Mouse (Mus musculus) kidney, embryonic 16.5 days (tissue): ENCODE measurements at regions not wholly inside any gene's neighbourhood (a gene's known extent, or its start where the extent isn't known, plus 50 kb on each side); places are given as distances from the start of the nearest gene placed in this dataset.

ENCODE experiments used
- ATAC-seq: fragments of 200-750 bp; cut with Nextera tagmentation; 2 replicates; pipeline ENCODE4 v1.8.0; 2017; ENCODE audit warnings: moderate TSS enrichment; ENCODE audit not compliant: low FRiP score, low TSS enrichment
- H3K27ac ChIP-seq: fragments of 300-500 bp; sonication (generic); 2 replicates; pipeline ENCODE4 v1.5.1; 2014; ENCODE audit warnings: low read length
- H3K27me3 ChIP-seq: fragments of 300-500 bp; sonication (generic); 2 replicates; pipeline ENCODE4 v1.6.1; 2014; ENCODE audit warnings: low read length, control low read depth, mixed read lengths; ENCODE audit not compliant: insufficient read depth
- H3K36me3 ChIP-seq: fragments of 300-500 bp; sonication (generic); 2 replicates; pipeline ENCODE4 v1.6.1; 2014; ENCODE audit warnings: low read length, control low read depth, mixed read lengths; ENCODE audit not compliant: insufficient read depth
- H3K4me1 ChIP-seq: fragments of 300-500 bp; sonication (generic); 2 replicates; pipeline ENCODE4 v1.6.1; 2014; ENCODE audit warnings: low read length, control low read depth, mixed read lengths; ENCODE audit not compliant: insufficient read depth
- H3K4me2 ChIP-seq: fragments of 300-500 bp; sonication (generic); replicated peaks from 2 replicates; pipeline ENCODE4 v1.6.1; 2014; ENCODE audit warnings: low read depth, low read length
- H3K4me3 ChIP-seq: fragments of 300-500 bp; sonication (generic); 2 replicates; pipeline ENCODE4 v1.5.1; 2014; ENCODE audit warnings: mild to moderate bottlenecking, low read length
- H3K9ac ChIP-seq: fragments of 300-500 bp; sonication (generic); replicated peaks from 2 replicates; pipeline ENCODE4 v1.6.1; 2014; ENCODE audit warnings: low read length
- H3K9me3 ChIP-seq: fragments of 300-500 bp; sonication (generic); 2 replicates; pipeline ENCODE4 v1.6.1; 2016; ENCODE audit warnings: low read length, control low read depth
- WGBS: fragments of 180-500 bp; shearing (Covaris S2); extraction: QIAGEN DNeasy Blood & Tissue Kit; methylation state at CpG from one replicate; pipeline ENCODE4 v1.1.7; 2014; 5-methylcytosine and 5-hydroxymethylcytosine counted together

DNA sequence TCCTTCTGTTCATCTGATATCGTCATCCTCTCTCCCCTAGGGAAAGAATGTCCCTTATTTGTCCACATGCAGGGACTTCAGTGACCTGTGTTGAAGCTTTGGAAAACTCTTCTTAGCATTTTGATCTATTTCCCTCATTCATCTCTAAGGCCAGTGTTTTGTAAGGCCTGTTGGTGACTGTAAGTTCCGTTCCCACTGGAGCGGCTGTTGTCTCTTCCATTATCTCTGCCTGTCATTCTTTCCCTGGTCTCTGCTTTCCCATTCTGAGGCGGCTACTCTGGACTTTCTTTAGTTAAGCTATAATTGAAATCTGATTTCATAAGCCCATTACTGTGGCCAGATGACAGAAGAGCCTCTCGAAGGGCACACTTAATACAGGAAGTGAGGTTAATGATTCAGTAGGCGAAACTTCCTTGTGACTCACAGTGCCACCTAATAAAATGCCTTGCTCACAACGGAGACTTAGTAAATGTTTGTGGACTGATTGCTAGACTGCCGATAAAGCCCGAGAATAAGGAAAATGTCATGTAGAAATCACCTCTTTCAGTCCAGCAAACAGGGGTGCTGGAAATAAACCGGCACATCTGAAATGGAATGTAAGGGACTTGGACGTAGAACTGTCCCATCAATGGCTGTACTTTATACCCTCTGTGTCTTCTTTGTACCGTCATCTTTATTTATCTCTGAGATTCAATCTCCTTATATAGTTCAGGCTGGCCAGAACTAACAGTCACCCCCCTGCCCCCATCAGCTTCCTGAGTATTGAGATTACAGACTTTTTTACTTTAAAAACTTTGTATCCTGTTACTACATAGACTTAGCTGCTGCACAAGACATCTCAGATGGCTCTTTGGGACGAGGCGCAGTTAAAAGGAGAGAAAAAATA lies 250.1 kb downstream of the Klf5 start:
- Histone ChIP-seq H3K27ac (0 out of 2 replicates have a peak overlapping the region, but pooled peaks have one; percentile 41), H3K9me3 (no peaks in the 10 kb centered on the region)
- peak; percentile 54; the same call in 1 of the 2 replicates for ATAC-seq

DNA sequence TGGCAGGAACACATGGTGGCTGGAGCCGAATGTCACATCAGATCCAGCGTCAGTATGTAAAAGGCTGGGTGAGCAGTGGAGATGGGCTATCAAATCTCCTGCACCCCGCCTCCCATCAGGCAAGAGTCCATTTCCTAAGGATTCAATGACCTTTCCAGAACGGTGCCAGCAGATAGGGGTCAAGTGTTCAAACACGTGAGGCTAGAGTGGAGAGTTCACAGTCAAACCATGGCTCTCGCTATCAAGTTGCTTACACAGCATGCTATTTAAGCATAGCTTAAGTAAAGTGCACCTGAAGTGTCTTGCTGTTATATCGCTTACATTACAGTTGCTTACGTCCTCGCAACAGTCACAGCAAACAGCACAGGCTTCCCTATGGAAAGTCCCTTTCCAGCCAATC lies 265.5 kb downstream of the Klf5 start:
- no peak overlapping the region for H3K4me3 ChIP-seq
- 59% methylated on average over 9 of the region's 9 CpGs for WGBS
- H3K27ac ChIP-seq = no peak overlapping the region
- H3K36me3 ChIP-seq = no peaks in the 10 kb centered on the region
- no peaks in the 10 kb centered on the region for H3K4me1 ChIP-seq
- no peak overlapping the region for H3K9ac ChIP-seq
- no peaks in the 10 kb centered on the region for H3K27me3 ChIP-seq
- H3K9me3 ChIP-seq = peaks cover 4% of the 10 kb centered on the region; the same call in 1 of the 2 replicates
- no peak for ATAC-seq
- H3K4me2 ChIP-seq = no peak overlapping the region

More for the DNA sequence above, 250.1 kb downstream of the Klf5 start:
- Histone ChIP-seq H3K36me3 (no peaks in the 10 kb centered on the region), H3K9ac (no peak overlapping the region), H3K27me3 (no peaks in the 10 kb centered on the region), H3K4me1 (peaks cover 7% of the 10 kb centered on the region; the same call in 1 of the 2 replicates), H3K4me3 (no peak overlapping the region), H3K4me2 (no peak overlapping the region)
- 51% methylated on average over 14 of the region's 14 CpGs for WGBS

GRCm38 (mm10) chr14:99574146-99574545 lies 275.7 kb downstream of the Klf5 start:
- Histone ChIP-seq H3K4me1 (0 out of 2 replicates have a peak, but pooled peaks cover 4% of the 10 kb centered on the region), H3K4me2 (no peak overlapping the region), H3K4me3 (no peak overlapping the region), H3K9ac (no peak overlapping the region), H3K36me3 (no peaks in the 10 kb centered on the region), H3K27ac (no peak overlapping the region), H3K9me3 (no peaks in the 10 kb centered on the region), H3K27me3 (no peaks in the 10 kb centered on the region)
- WGBS = 73% methylated on average over 2 of the region's 2 CpGs
- no peak for ATAC-seq

DNA sequence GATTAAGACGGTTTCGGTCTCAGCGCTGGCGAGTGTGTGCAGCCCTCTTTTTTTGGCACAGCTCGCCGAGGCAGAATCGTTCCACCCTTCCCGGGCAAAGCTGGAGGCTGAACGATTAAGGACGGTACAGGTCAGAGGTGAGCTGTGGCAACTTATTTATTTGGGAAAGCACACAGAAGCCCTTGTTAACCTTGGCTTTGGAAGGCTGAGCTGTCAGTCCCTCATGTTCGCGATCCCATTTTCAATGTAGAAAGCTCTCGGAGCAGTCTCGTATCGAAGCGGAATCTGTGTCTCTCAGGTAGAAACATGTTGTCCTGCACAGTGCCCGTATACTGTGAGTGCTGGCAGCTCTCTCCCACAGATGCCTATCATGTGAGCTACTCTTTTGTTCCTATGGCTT lies 280.2 kb downstream of the Klf5 start:
- WGBS = 25% methylated on average over 17 of the region's 17 CpGs
- H3K4me1 ChIP-seq = 0 out of 2 replicates have a peak, but pooled peaks cover 4% of the 10 kb centered on the region
- H3K4me2 ChIP-seq = peak overlapping the region; percentile 61
- peak; percentile 50; the same call in 1 of the 2 replicates for ATAC-seq
- H3K27ac ChIP-seq = peak overlapping the region; percentile 80
- H3K36me3 ChIP-seq = no peaks in the 10 kb centered on the region
- peak overlapping the region; percentile 51; the same call in 1 of the 2 replicates for H3K9ac ChIP-seq
- H3K27me3 ChIP-seq = no peaks in the 10 kb centered on the region
- peak overlapping the region; percentile 36 for H3K4me3 ChIP-seq
- no peaks in the 10 kb centered on the region for H3K9me3 ChIP-seq

GRCm38 (mm10) chr14:99579271-99579759 lies 280.8 kb downstream of the Klf5 start:
- H3K9ac ChIP-seq = no peak overlapping the region
- WGBS = 21% methylated on average over 10 of the region's 10 CpGs

DNA sequence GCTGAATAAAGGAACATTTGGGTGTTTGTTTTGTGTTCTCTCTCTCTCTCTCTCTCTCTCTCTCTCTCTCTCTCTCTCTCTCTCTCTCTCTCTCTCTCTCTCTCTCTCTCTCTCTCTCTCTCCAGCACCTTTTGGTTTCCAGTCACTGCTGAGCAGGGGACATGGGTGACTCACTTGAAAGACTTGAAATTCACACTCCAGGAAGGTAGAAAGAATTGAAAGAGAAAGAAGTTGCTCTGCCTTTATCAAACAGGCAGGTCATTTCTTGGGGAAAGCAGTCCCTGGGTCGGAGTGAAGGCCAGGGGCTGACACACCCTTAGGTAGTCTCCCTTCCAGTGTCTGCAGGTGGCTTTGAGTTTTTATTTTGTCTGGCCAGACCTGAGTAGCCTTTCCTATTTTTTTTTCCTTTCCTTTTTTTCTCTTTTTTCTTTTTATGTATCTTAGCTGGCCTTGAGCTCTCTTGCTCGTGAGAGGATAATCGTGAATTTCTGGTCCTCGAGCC lies 281.3 kb downstream of the Klf5 start:
- Histone ChIP-seq H3K9me3 (no peaks in the 10 kb centered on the region), H3K27ac (peak overlapping the region; percentile 65; the same call in 1 of the 2 replicates), H3K27me3 (no peaks in the 10 kb centered on the region), H3K4me3 (peak overlapping the region; percentile 11; the same call in 1 of the 2 replicates), H3K4me1 (0 out of 2 replicates have a peak, but pooled peaks cover 4% of the 10 kb centered on the region), H3K36me3 (no peaks in the 10 kb centered on the region), H3K4me2 (no peak overlapping the region), H3K9ac (no peak overlapping the region)
- WGBS = 75% methylated on average over 4 of the region's 4 CpGs
- ATAC-seq = no peak

More at GRCm38 (mm10) chr14:99579271-99579759, 280.8 kb downstream of the Klf5 start:
- H3K27ac ChIP-seq = peak overlapping the region; percentile 80
- H3K4me2 ChIP-seq = peak overlapping the region; percentile 61
- H3K4me1 ChIP-seq = 0 out of 2 replicates have a peak, but pooled peaks cover 4% of the 10 kb centered on the region
- no peaks in the 10 kb centered on the region for H3K36me3 ChIP-seq
- H3K4me3 ChIP-seq = peak overlapping the region; percentile 36
- ATAC-seq = peak; percentile 54; the same call in 1 of the 2 replicates
- H3K27me3 ChIP-seq = no peaks in the 10 kb centered on the region
- no peaks in the 10 kb centered on the region for H3K9me3 ChIP-seq

GRCm38 (mm10) chr14:99584144-99584543 lies 285.7 kb downstream of the Klf5 start:
- Histone ChIP-seq H3K27ac (no peak overlapping the region), H3K4me3 (no peak overlapping the region), H3K36me3 (no peaks in the 10 kb centered on the region), H3K9ac (no peak overlapping the region), H3K9me3 (no peaks in the 10 kb centered on the region), H3K27me3 (no peaks in the 10 kb centered on the region), H3K4me1 (no peaks in the 10 kb centered on the region), H3K4me2 (no peak overlapping the region)
- 49% methylated on average over 7 of the region's 7 CpGs for WGBS
- ATAC-seq = no peak

GRCm38 (mm10) chr14:99586029-99586428 lies 287.5 kb downstream of the Klf5 start:
- Histone ChIP-seq H3K36me3 (no peaks in the 10 kb centered on the region), H3K4me3 (no peak overlapping the region), H3K4me1 (no peaks in the 10 kb centered on the region), H3K27ac (no peak overlapping the region), H3K9me3 (no peaks in the 10 kb centered on the region), H3K4me2 (no peak overlapping the region), H3K9ac (no peak overlapping the region), H3K27me3 (no peaks in the 10 kb centered on the region)
- ATAC-seq = no peak
- WGBS = 81% methylated on average over 7 of the region's 7 CpGs

- Histone ChIP-seq H3K27ac (no peak overlapping the region), H3K4me1 (no peaks in the 10 kb centered on the region), H3K9ac (no peak overlapping the region), H3K9me3 (no peaks in the 10 kb centered on the region), H3K4me3 (no peak overlapping the region), H3K36me3 (no peaks in the 10 kb centered on the region), H3K4me2 (no peak overlapping the region), H3K27me3 (no peaks in the 10 kb centered on the region)
- 0 out of 2 replicates have a peak, but pooled peaks have one; percentile 49 for ATAC-seq
- 23% methylated on average over 13 of the region's 13 CpGs for WGBS
These were observed 292.5 kb downstream of the Klf5 start for GRCm38 (mm10) chr14:99590854-99591470.
